In the genomic region with DNA sequence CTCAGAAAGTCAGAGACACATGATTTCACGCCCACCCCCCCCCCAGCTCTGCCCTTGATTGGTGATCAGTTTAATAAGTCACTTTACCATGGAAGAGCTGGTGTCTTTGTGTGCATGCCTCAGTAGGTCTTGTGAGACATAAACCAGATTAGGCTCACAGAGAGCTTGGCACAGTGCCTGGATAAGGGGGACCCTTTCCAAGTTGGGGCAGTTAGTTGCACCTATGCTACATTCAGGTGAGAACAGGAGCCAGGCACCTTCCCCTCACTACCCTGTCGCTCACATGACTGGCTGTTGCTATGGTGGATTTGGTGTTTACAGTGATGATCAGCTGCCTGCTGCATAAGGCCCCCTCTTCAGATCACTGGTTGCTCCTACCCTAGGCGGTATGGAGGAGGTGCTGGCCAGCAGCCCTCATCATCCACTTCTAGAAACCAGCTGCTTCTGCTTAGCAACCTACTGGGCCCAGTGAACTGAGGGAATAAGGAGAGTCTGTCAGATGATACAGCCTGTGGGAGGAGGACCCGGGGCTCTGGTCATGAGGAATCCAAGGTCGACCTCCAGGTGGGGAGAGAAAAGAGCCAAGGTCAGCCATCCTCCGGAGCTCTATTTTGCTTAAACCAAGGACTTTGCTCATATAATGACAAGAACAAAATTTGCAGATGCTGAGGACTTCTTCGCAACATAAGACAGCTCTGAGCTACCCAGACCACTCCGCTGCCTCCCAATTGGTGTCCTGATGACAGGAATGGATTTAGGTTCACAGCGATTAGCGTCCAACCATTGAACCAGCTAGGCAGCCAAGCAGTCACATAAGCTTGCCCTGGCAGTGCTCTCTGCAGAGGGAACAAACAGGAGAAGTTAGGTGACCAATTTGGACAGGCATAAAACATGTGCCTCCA, we compare ENCODE assay signal across 18 mouse cellular contexts. TPM values are rescaled to one million over a fixed set of nuclear protein-coding genes. Genes with fewer than 3 reads are reported as not detected.
A peak's percentile ranks its signal among the peaks of the same experiment; 100 is the strongest.
DNase-seq lines count a peak whose midpoint lies in the region; ATAC-seq lines count a peak whose summit lies in the region.
"Had no signal": no experiment of that assay in that cellular context is flagged by ENCODE, and none has a peak within 500 bp of the region (broad histone marks: within the 10 kb centered on the region; RNA-seq: fewer than 3 reads in every experiment).

No protein-coding gene starts in this region.

- H3K36me3 ChIP-seq in heart, embryonic 12.5 days = no peaks in the 10 kb centered on the region
- H3K36me3 ChIP-seq in intestine, embryonic 16.5 days (ENCODE audit: control insufficient read depth, insufficient read depth, low read length) = no peaks in the 10 kb centered on the region
- no peaks in the 10 kb centered on the region for H3K36me3 ChIP-seq in intestine, embryonic 15.5 days
- no peaks in the 10 kb centered on the region for H3K36me3 ChIP-seq in midbrain, embryonic 13.5 days
- no peaks in the 10 kb centered on the region for H3K36me3 ChIP-seq in midbrain, embryonic 15.5 days (replicated peaks)
- no peaks in the 10 kb centered on the region for H3K36me3 ChIP-seq in limb, embryonic 10.5 days
- H3K36me3 ChIP-seq: limb, embryonic 13.5 days; neural tube, embryonic 15.5 days had no signal

- H3K4me3 ChIP-seq in heart, embryonic 12.5 days = no peak overlapping the region
- H3K4me3 ChIP-seq in intestine, embryonic 16.5 days (ENCODE audit: low read length) = no peak overlapping the region
- H3K4me3 ChIP-seq in intestine, embryonic 15.5 days (replicated peaks) = no peak overlapping the region
- H3K4me3 ChIP-seq in midbrain, embryonic 13.5 days (replicated peaks) = no peak overlapping the region
- no peak overlapping the region for H3K4me3 ChIP-seq in midbrain, embryonic 15.5 days
- no peak overlapping the region for H3K4me3 ChIP-seq in limb, embryonic 10.5 days
- H3K4me3 ChIP-seq: gastrocnemius, adult 2 months; limb, embryonic 13.5 days; neural tube, embryonic 15.5 days had no signal

- no peak overlapping the region for H3K27ac ChIP-seq in heart, embryonic 12.5 days (ENCODE audit: poor library complexity, severe bottlenecking)
- no peak overlapping the region for H3K27ac ChIP-seq in intestine, embryonic 16.5 days (ENCODE audit: low read length)
- H3K27ac ChIP-seq in intestine, embryonic 15.5 days = no peak overlapping the region
- no peak overlapping the region for H3K27ac ChIP-seq in midbrain, embryonic 13.5 days
- no peak overlapping the region for H3K27ac ChIP-seq in midbrain, embryonic 15.5 days
- no peak overlapping the region for H3K27ac ChIP-seq in limb, embryonic 10.5 days
- H3K27ac ChIP-seq: gastrocnemius, adult 2 months; limb, embryonic 13.5 days; neural tube, embryonic 15.5 days had no signal

- no peak overlapping the region for H3K4me2 ChIP-seq in heart, embryonic 12.5 days
- no peak overlapping the region for H3K4me2 ChIP-seq in intestine, embryonic 16.5 days (ENCODE audit: low read depth, low read length)
- H3K4me2 ChIP-seq in intestine, embryonic 15.5 days (replicated peaks) = no peak overlapping the region
- no peak overlapping the region for H3K4me2 ChIP-seq in midbrain, embryonic 13.5 days (replicated peaks)
- no peak overlapping the region for H3K4me2 ChIP-seq in midbrain, embryonic 15.5 days
- H3K4me2 ChIP-seq: limb, embryonic 13.5 days; neural tube, embryonic 15.5 days had no signal

- DNase-seq in heart, postnatal 36 days = no peak
- peak; percentile 19 for DNase-seq in limb, embryonic 10.5 days (ENCODE audit: low spot score)
- no peak for DNase-seq in layer of hippocampus, postnatal 10 days (ENCODE audit: low spot score in 2 of 2)
- DNase-seq: adrenal gland, postnatal 10 days; B cell, adult 2 months; gastrocnemius, adult 2 months; heart, adult 18-20 months; lung, adult 2 months had no signal

- H3K27me3 ChIP-seq in heart, embryonic 12.5 days (replicated peaks) = no peaks in the 10 kb centered on the region
- H3K27me3 ChIP-seq in intestine, embryonic 16.5 days (replicated peaks; ENCODE audit: control insufficient read depth, insufficient read depth, low read length) = no peaks in the 10 kb centered on the region
- no peaks in the 10 kb centered on the region for H3K27me3 ChIP-seq in intestine, embryonic 15.5 days (replicated peaks)
- no peaks in the 10 kb centered on the region for H3K27me3 ChIP-seq in midbrain, embryonic 13.5 days
- H3K27me3 ChIP-seq in midbrain, embryonic 15.5 days (replicated peaks) = no peaks in the 10 kb centered on the region
- H3K27me3 ChIP-seq in limb, embryonic 10.5 days (ENCODE audit: low read depth, poor library complexity, severe bottlenecking) = no peaks in the 10 kb centered on the region
- H3K27me3 ChIP-seq: limb, embryonic 13.5 days; neural tube, embryonic 15.5 days had no signal

- H3K4me1 ChIP-seq in heart, embryonic 12.5 days (replicated peaks) = peaks cover 14% of the 10 kb centered on the region
- peaks cover 7% of the 10 kb centered on the region; the same call in 1 of the 2 replicates for H3K4me1 ChIP-seq in intestine, embryonic 16.5 days (ENCODE audit: control insufficient read depth, insufficient read depth, low read length)
- H3K4me1 ChIP-seq in intestine, embryonic 15.5 days (replicated peaks) = no peaks in the 10 kb centered on the region; the same call in 1 of the 2 replicates
- no peaks in the 10 kb centered on the region for H3K4me1 ChIP-seq in midbrain, embryonic 13.5 days (replicated peaks)
- H3K4me1 ChIP-seq in midbrain, embryonic 15.5 days = no peaks in the 10 kb centered on the region
- no peaks in the 10 kb centered on the region for H3K4me1 ChIP-seq in limb, embryonic 10.5 days
- H3K4me1 ChIP-seq: neural tube, embryonic 15.5 days had no signal

- no peaks in the 10 kb centered on the region for H3K9me3 ChIP-seq in heart, embryonic 12.5 days (replicated peaks)
- no peaks in the 10 kb centered on the region for H3K9me3 ChIP-seq in intestine, embryonic 16.5 days (ENCODE audit: control insufficient read depth, low read length)
- no peaks in the 10 kb centered on the region for H3K9me3 ChIP-seq in intestine, embryonic 15.5 days
- no peaks in the 10 kb centered on the region for H3K9me3 ChIP-seq in midbrain, embryonic 13.5 days
- no peaks in the 10 kb centered on the region for H3K9me3 ChIP-seq in midbrain, embryonic 15.5 days
- no peaks in the 10 kb centered on the region for H3K9me3 ChIP-seq in limb, embryonic 10.5 days (replicated peaks)
- H3K9me3 ChIP-seq: limb, embryonic 13.5 days; neural tube, embryonic 15.5 days had no signal

- intact Hi-C loops in heart, postnatal 36 days (cut with DNase I) = no loop called here

- no peak overlapping the region for H3K9ac ChIP-seq in heart, embryonic 12.5 days
- H3K9ac ChIP-seq in intestine, embryonic 16.5 days (ENCODE audit: low read depth, low read length) = no peak overlapping the region
- no peak overlapping the region for H3K9ac ChIP-seq in intestine, embryonic 15.5 days
- H3K9ac ChIP-seq in midbrain, embryonic 13.5 days (replicated peaks) = no peak overlapping the region
- H3K9ac ChIP-seq in midbrain, embryonic 15.5 days = no peak overlapping the region
- H3K9ac ChIP-seq: limb, embryonic 13.5 days; neural tube, embryonic 15.5 days had no signal

- WGBS in heart, embryonic 12.5 days = 74% methylated on average over 10 of the region's 10 CpGs
- WGBS in intestine, embryonic 16.5 days = 74% methylated on average over 10 of the region's 10 CpGs
- WGBS in intestine, embryonic 15.5 days = 75% methylated on average over 10 of the region's 10 CpGs
- WGBS in midbrain, embryonic 13.5 days = 83% methylated on average over 10 of the region's 10 CpGs
- 79% methylated on average over 10 of the region's 10 CpGs for WGBS in midbrain, embryonic 15.5 days
- 88% methylated on average over 10 of the region's 10 CpGs for WGBS in limb, embryonic 10.5 days

- ATAC-seq in heart, embryonic 12.5 days (ENCODE audit: insufficient number of reproducible peaks, low FRiP score) = peak; percentile 69
- 0 out of 2 replicates have a peak, but pooled peaks have one; percentile 22 for ATAC-seq in intestine, embryonic 16.5 days
- ATAC-seq in intestine, embryonic 15.5 days = no peak
- peak; percentile 60 for ATAC-seq in midbrain, embryonic 13.5 days
- no peak; the same call in 1 of the 2 replicates for ATAC-seq in midbrain, embryonic 15.5 days (replicated peaks)
- ATAC-seq: forebrain, embryonic 14.5 days; inflammation-experienced regulatory T-cells, adult 6 months had no signal

RNA-seq across cellular contexts. Expression of a gene that starts 35.3 kb away (rescaled TPM):
- 0.14 and 0.17 TPM in 2 replicates for polyA plus RNA-seq in heart, embryonic 12.5 days (2016; fragmentation: Nextera tagmentation; extraction: Ambion mirVana)
- total RNA-seq in heart, postnatal 36 days (2021) = not detected
- 1.2 and 1.4 TPM in 2 replicates for polyA plus RNA-seq in intestine, embryonic 16.5 days (2015; fragmentation: Nextera tagmentation; extraction: Ambion mirVana)
- 1.7 and 1.9 TPM in 2 replicates for polyA plus RNA-seq in intestine, embryonic 15.5 days (2015; fragmentation: Nextera tagmentation; extraction: Ambion mirVana)
- polyA plus RNA-seq in midbrain, embryonic 13.5 days (2015; fragmentation: Nextera tagmentation; extraction: Ambion mirVana) = 0.76 and 1.3 TPM in 2 replicates
- 1.9 and 2.4 TPM in 2 replicates for polyA plus RNA-seq in midbrain, embryonic 15.5 days (2015; fragmentation: Nextera tagmentation; extraction: Ambion mirVana)
- 1.5 and 1.9 TPM in 2 replicates for polyA plus RNA-seq in limb, embryonic 10.5 days (2016; fragmentation: Nextera tagmentation; extraction: Ambion mirVana)
- 10 to 100 TPM in 1 of 2 experiments, 1 to 10 TPM in 1; 6.3 to 10.9 TPM for total RNA-seq in layer of hippocampus, postnatal 10 days (2021)
- total RNA-seq: heart, adult 18-20 months; megakaryocyte progenitor cell, adult 5-6 weeks had no signal
- polyA plus RNA-seq: inflammation-experienced regulatory T-cells, adult 6 months had no signal

Comparison
In these comparisons a context has a peak if more than half of its experiments do, and no peak if none do; other contexts are left out.
1. ATAC-seq: peak in heart, embryonic 12.5 days (single experiment), intestine, embryonic 16.5 days (single experiment) and midbrain, embryonic 13.5 days (single experiment); none in intestine, embryonic 15.5 days (single experiment) and midbrain, embryonic 15.5 days (single experiment).